9 mouse cellular contexts compared by ENCODE assay signal in genomic region chr1:155576432-155576831, GRCm38 (mm10). TPM values are rescaled to one million over a fixed set of nuclear protein-coding genes. Genes with fewer than 3 reads are reported as not detected.
DNase-seq lines count a peak whose midpoint lies in the region; ATAC-seq and TF ChIP-seq lines count a peak whose summit lies in the region.
"Had no signal": no experiment of that assay in that cellular context is flagged by ENCODE, and none has a peak within 500 bp of the region (broad histone marks: within the 10 kb centered on the region; RNA-seq: fewer than 3 reads in every experiment).

No protein-coding gene starts in this region.

- TF ChIP-seq EP300 in heart, postnatal 0 days (IDR thresholded peaks at IDR 0.05; ENCODE audit: low read depth) = no peak

- H3K9ac ChIP-seq in heart, postnatal 0 days (replicated peaks; ENCODE audit: low read depth, low read length) = no peak overlapping the region
- H3K9ac ChIP-seq: limb, embryonic 12.5 days had no signal

- ATAC-seq in heart, postnatal 0 days (ENCODE audit: insufficient read depth, low read depth) = no peak

- peak; percentile 41 for DNase-seq in heart, postnatal 0 days (ENCODE audit: low spot score)
- DNase-seq in heart, postnatal 25 days (ENCODE audit: low spot score) = no peak
- DNase-seq in CD8-positive naive resting alpha-beta T cell, adult 2 months (ENCODE audit: low read depth in 2 of 2, low spot score in 2 of 2) = peak; percentile 15 to 42
- DNase-seq in c-Kit-positive CD71-positive TER-119-negative erythroid progenitor cells, embryonic 14.5 days (ENCODE audit: low read depth) = peak; percentile 77
- peak; percentile 9 to 53 for DNase-seq in heart, postnatal 14 days
- DNase-seq in left cerebral cortex, postnatal 4 days = peak; percentile 18
- DNase-seq in naive thymus-derived CD4-positive, alpha-beta T cell, adult 2 months (ENCODE audit: low read depth) = peak; percentile 82
- DNase-seq in testis, postnatal 10 days (ENCODE audit: low spot score) = no peak

- H3K27me3 ChIP-seq in heart, postnatal 0 days (ENCODE audit: control insufficient read depth, insufficient read depth, low read length) = no peaks in the 10 kb centered on the region
- H3K27me3 ChIP-seq: limb, embryonic 12.5 days had no signal

- no peaks in the 10 kb centered on the region for H3K4me1 ChIP-seq in heart, postnatal 0 days (ENCODE audit: control insufficient read depth, insufficient read depth)
- H3K4me1 ChIP-seq: limb, embryonic 12.5 days had no signal

- no peaks in the 10 kb centered on the region for H3K36me3 ChIP-seq in heart, postnatal 0 days (replicated peaks; ENCODE audit: control insufficient read depth, insufficient read depth, low read length)

- intact Hi-C loops in heart, postnatal 25 days (cut with DNase I) = loop anchor here (1.0 to 5.0 kb wide), 3 partner anchors 146 to 286 kb away; no protein-coding TSS in a partner anchor
- intact Hi-C loops in heart, postnatal 14 days (cut with DNase I) = loop anchor here (1.0 to 10.0 kb wide), 2 partner anchors 208 to 278 kb away; no protein-coding TSS in a partner anchor
- intact Hi-C loops in left cerebral cortex, postnatal 4 days (cut with DNase I) = loop anchor here (5.0 kb wide), 1 partner anchor 146 kb away; no protein-coding TSS in a partner anchor

- TF ChIP-seq CTCF in heart, postnatal 0 days (IDR thresholded peaks at IDR 0.05; ENCODE audit: low read depth) = peak; percentile 77

- no peaks in the 10 kb centered on the region for H3K9me3 ChIP-seq in heart, postnatal 0 days (replicated peaks; ENCODE audit: control insufficient read depth, low read length)
- H3K9me3 ChIP-seq: limb, embryonic 12.5 days had no signal

- no peak overlapping the region for H3K27ac ChIP-seq in heart, postnatal 0 days (ENCODE audit: low read depth)
- H3K27ac ChIP-seq: limb, embryonic 12.5 days had no signal

- H3K4me2 ChIP-seq in heart, postnatal 0 days (ENCODE audit: low read depth, low read length) = no peak overlapping the region
- H3K4me2 ChIP-seq: limb, embryonic 12.5 days had no signal

- 21% methylated on average over 2 of the region's 2 CpGs for WGBS in heart, postnatal 0 days

- no peak overlapping the region for H3K4me3 ChIP-seq in heart, postnatal 0 days (ENCODE audit: low read depth, low read length)
- H3K4me3 ChIP-seq: limb, embryonic 12.5 days had no signal

RNA-seq across cellular contexts. Expression of gene Acbd6, which starts 18.5 kb away (rescaled TPM):
- total RNA-seq in heart, postnatal 0 days (2014; rRNA removed; ENCODE audit: low replicate concordance) = 46.3 and 63.6 TPM in 2 replicates
- polyA plus RNA-seq in heart, postnatal 0 days (2015; fragmentation: Nextera tagmentation; extraction: Ambion mirVana) = 55.0 and 55.7 TPM in 2 replicates
- total RNA-seq in heart, postnatal 25 days (2021) = 10 to 100 TPM; 57.5 to 59.3 TPM
- 10 to 100 TPM; 46.4 to 50.3 TPM for total RNA-seq in heart, postnatal 14 days (2021)
- total RNA-seq in left cerebral cortex, postnatal 4 days (2021) = 100 to 1,000 TPM; 116 to 121 TPM

Comparison
In these comparisons a context has a peak if more than half of its experiments do, and no peak if none do; other contexts are left out.
1. DNase-seq: peak in heart, postnatal 0 days (single experiment), CD8-positive naive resting alpha-beta T cell, adult 2 months (2 of 2), c-Kit-positive CD71-positive TER-119-negative erythroid progenitor cells, embryonic 14.5 days (single experiment), heart, postnatal 14 days (2 of 2), left cerebral cortex, postnatal 4 days (single experiment) and naive thymus-derived CD4-positive, alpha-beta T cell, adult 2 months (single experiment); none in heart, postnatal 25 days (single experiment) and testis, postnatal 10 days (single experiment).